Mouse (Mus musculus) left cerebral cortex, postnatal 4 days (tissue): ENCODE data around the gene Gzmc. TPM values are rescaled to one million over a fixed set of nuclear protein-coding genes. Genes with fewer than 3 reads are reported as not detected.
"Not testable (repeated sequence)": the region's sequence is repeated elsewhere in the genome, so short reads cannot be mapped to it uniquely, and the experiment has no call there.

Experiments
- DNase-seq: peaks from one replicate; pipeline ENCODE4 v3.0.0-alpha.2; 2022
- intact Hi-C: fragments of 180-260 bp; cut with DNase I; formaldehyde crosslinking; loops from one replicate; pipeline ENCODE4 v1.15.1; 2025
- total RNA-seq, 2 experiments: library from RNA; stranded (reverse); gene quantifications; 2 replicates each; pipeline ENCODE4 v1.2.3; 2021

Gene Gzmc
- total RNA-seq, result not detected

- intact Hi-C loops, result no loop called here
- DNase-seq, result no peak
These were observed at the start of gene Gzmc for GRCm38 (mm10) chr14:56234556-56234955. Gene Gzmc (minus strand): TSS chr14:56234656.

GRCm38 (mm10) chr14:56283816-56284215 is 49.4 kb upstream of the Gzmc start:
- DNase-seq, result no peak
- intact Hi-C loops, result no loop called here

DNA sequence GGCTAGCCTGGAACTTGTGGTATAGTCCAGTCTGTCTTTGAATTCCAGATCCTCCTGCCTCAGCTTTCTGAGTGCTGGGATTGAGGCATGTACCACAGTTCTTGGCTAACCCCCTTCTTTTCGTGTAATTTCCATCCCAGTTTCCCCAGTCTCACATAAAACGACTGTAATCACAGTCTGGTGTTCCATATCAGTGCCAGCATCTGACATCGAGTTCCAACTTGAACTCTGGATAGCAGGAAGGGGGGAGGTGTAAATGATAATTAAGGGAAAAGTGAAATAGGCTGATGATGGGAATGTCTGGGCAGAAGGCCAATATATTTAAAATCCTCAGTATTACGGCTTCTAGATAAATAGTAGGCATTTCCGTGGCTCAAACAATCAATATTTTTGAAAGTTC is 46.6 kb upstream of the Gzmc start:
- intact Hi-C loops, result no loop called here
- no peak for DNase-seq

DNA sequence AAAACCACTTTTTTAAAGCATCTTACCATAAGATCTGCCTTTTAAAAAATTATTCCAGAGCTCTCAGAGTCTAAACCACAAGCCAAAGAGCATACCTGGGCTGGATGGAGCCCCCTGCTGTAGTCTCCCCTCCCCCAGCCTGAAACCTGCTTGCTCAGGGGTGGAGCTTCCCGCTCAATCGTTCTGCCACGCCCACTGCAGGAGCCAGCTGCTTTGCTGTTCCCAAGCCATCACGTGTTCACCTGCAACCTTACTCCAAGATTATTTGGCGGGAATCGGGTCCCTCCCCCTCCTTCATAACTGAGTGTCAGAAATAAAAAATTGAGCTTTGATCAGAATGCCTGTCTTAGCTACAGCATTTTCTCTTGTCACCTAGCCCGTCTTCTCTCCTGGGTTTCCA is 44.2 kb upstream of the Gzmc start:
- DNase-seq, intact Hi-C loops: not testable (repeated sequence)

DNA sequence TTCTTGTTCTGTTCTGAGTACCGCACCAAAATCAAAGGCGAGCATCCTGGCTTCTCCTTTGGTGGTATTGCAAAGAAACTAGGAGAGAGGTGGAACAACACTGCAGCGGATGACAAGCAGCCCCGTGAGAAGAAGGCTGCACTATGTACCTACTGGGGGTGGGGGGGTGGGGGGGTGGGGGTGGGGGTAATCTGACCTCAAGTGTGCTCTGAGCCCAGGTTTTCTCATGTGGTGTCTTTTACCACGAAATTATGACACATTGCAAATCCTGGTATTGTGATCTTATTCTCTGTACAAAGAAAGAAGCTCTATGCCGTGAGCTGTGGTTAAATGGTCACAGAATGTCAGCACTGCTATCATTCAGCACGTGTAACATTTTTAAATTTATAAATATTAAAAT is 41.6 kb upstream of the Gzmc start:
- not testable (repeated sequence) for DNase-seq

DNA sequence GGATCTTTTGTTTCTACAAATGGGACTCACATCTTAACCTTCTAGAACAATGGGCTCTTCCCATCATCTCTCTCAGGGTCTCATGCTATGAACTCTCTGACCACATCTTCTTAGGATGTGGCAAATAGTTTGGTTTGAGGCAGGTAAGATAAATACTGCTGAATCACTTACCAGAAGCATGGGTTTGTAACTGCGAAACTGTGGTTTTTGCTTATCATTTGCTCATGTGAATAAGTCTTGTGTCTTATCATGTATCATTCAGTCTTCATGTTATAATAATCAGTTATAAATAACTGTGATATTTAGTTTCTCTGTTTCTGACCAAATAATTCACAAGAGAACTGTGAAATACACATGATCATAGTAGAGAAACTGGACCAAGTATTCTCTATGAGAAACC is 31.7 kb upstream of the Gzmc start:
- intact Hi-C loops, result no loop called here
- no peak for DNase-seq

More for the DNA sequence above, 41.6 kb upstream of the Gzmc start:
- intact Hi-C loops, result not testable (repeated sequence)

DNA sequence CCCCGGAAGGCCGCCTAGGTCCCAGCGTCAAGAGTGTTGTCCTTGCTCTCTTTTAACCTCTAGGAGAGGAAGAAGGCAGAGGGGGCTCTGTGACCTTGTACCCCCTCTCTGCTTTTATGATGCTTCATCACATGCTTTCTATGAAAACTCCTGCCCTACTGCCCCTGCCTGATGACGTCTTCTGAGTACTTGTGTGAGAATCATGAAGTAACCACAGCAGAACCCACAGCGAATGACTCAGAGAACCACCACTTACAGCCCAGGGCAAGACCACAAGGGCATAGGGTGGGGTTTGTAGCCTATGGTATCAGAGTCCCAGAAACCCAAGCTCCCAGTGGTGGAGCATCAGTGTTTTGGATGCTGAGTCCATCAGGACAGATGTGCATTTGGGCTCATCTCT is 27.7 kb upstream of the Gzmc start, which contains the start of gene Gzmb:
Gzmb (minus strand) TSS at position 108 of the 400 bp plus-strand sequence.
- DNase-seq, result no peak
- intact Hi-C loops, result no loop called here

DNA sequence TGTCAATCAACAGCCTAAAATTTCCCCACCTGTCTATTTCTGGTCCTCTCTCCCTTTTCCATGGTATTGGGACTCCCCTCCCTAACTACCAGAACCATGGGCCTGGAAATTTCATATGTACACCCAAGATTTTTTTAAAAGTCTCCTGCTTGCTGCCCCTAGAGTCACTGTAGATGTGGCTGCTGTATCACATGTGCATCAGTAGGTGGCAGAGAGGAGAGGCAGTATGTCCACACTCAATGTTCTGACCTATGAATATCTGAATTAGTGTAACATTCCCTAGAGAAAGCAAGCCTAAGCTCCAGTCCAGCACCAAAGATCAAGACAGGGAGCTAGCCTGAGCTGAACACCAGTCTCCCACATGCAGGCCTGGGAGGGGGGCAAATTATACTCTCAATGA is 6.0 kb upstream of the Gzmc start:
- intact Hi-C loops, result no loop called here
- no peak for DNase-seq

DNA sequence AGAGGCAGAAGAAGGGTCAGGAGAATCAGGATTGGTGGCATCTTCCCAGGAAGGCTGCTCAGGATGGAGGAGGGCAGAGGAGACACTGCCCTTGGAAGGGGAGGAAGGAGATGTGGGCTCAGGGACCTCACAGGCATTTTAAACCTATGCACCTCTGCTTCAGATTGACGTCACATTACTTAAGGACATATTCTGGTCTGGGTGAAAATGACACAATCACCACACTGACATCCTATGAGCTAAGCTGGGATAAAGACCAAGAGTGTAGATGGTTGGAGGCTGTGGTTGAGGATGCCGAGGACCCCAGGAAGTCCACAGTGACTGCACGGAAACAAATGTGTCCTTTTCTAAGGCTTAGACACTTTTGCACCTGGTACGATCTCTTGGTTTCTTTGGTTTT is 23.1 kb downstream of the Gzmc start, which contains the start of gene Gzmf:
Gzmf (minus strand) TSS at position 101 of the 400 bp plus-strand sequence.
- intact Hi-C loops, result no loop called here
- DNase-seq, result no peak

- intact Hi-C loops, result no loop called here
These were observed 28.8 kb downstream of the Gzmc start for GRCm38 (mm10) chr14:56205613-56206012.

GRCm38 (mm10) chr14:56205021-56205420 is 29.4 kb downstream of the Gzmc start:
- DNase-seq, result peak; percentile 52
- intact Hi-C loops, result not testable (repeated sequence)

More at GRCm38 (mm10) chr14:56205613-56206012, 28.8 kb downstream of the Gzmc start:
- DNase-seq, result no peak

DNA sequence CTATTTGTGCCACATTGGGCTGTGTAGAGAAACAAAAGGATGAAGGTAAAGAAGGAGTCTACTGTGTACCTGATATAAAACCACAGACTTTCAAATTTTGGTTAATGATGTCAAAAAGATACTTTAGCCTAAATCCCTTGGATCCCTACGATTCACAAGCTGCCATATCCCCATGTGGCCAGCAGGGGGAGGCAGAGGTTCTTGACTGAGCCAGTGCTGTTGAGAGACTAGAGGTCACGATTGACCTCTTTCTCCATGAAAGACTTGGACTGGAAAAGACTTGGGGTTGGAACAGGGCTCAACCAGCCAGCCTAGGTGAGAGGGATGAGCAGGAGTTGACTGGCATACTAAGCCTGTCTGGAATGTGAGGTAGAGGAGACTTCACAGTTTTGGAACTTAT is 30.5 kb downstream of the Gzmc start:
- intact Hi-C loops, result no loop called here
- peak; percentile 70 for DNase-seq

GRCm38 (mm10) chr14:56186946-56187345 is 47.5 kb downstream of the Gzmc start:
- peak; percentile 6 for DNase-seq
- intact Hi-C loops, result no loop called here

GRCm38 (mm10) chr14:56186521-56186920 is 47.9 kb downstream of the Gzmc start:
- intact Hi-C loops, result no loop called here

More at GRCm38 (mm10) chr14:56186521-56186920, 47.9 kb downstream of the Gzmc start:
- DNase-seq, result no peak

Other genes starting within 250 kb of the Gzmc start
- not detected for gene Mcpt1, start 216.7 kb downstream of the Gzmc start, total RNA-seq
- not detected for gene Mcpt9, start 204.2 kb downstream of the Gzmc start, total RNA-seq
- gene Mcpt2, start 192.6 kb downstream of the Gzmc start, total RNA-seq, result not detected
- gene Mcpt4, start 172.3 kb downstream of the Gzmc start, total RNA-seq, result 1 to 10 TPM; 3.1 to 4.8 TPM
- gene Mcpt8, start 149.4 kb downstream of the Gzmc start, total RNA-seq, result not detected
- gene Ctsg, start 132.1 kb downstream of the Gzmc start, total RNA-seq, result under 1 TPM in 1 of 2 experiments, not detected in 1; 0.40 TPM
- gene Gzme, start 114.0 kb downstream of the Gzmc start, total RNA-seq, result not detected
- not detected for gene Gzmd, start 102.0 kb downstream of the Gzmc start, total RNA-seq
- gene Gzmg, start 75.1 kb downstream of the Gzmc start, total RNA-seq, result not detected
- not detected for gene Gzmn, start 60.1 kb downstream of the Gzmc start, total RNA-seq
- gene Gzmf, start 23.2 kb downstream of the Gzmc start, total RNA-seq, result not detected
- gene Gzmb, start 27.6 kb upstream of the Gzmc start, total RNA-seq, result not detected
- gene Atp12a, start 130.4 kb upstream of the Gzmc start, total RNA-seq, result under 1 TPM; 0.28 to 0.30 TPM
- 1 to 10 TPM; 1.0 to 1.5 TPM for gene Rnf17, start 167.9 kb upstream of the Gzmc start, total RNA-seq